Mouse (Mus musculus): ENCODE measurements at regions not wholly inside any gene's neighbourhood (a gene's known extent, or its start where the extent isn't known, plus 50 kb on each side); places are given as distances from the start of the nearest gene placed in this dataset.

- Histone ChIP-seq H3K4me3 (ENCODE audit: low read depth, low read length) (no peak overlapping the region), H3K4me1 (ENCODE audit: control insufficient read depth, insufficient read depth, low read length) (no peaks in the 10 kb centered on the region), H3K36me3 (ENCODE audit: control insufficient read depth, insufficient read depth, low read length) (no peaks in the 10 kb centered on the region), H3K27me3 (replicated peaks; ENCODE audit: control insufficient read depth, insufficient read depth, low read length) (no peaks in the 10 kb centered on the region), H3K27ac (replicated peaks; ENCODE audit: low read depth, low read length) (no peak overlapping the region), H3K4me2 (ENCODE audit: low read depth, low read length) (no peak overlapping the region), H3K9me3 (ENCODE audit: control insufficient read depth, low read length) (no peaks in the 10 kb centered on the region), H3K9ac (ENCODE audit: low read depth, low read length) (no peak overlapping the region)
- no peak for ATAC-seq (ENCODE audit: low read depth)
- DNase-seq (ENCODE audit: low spot score): no peak
- 83% methylated on average over 8 of the region's 8 CpGs for WGBS
Measured at GRCm38 (mm10) chr5:90164434-90164833, 59.4 kb downstream of the Cox18 start.

- no peak for ATAC-seq (ENCODE audit: low read depth)
- H3K4me3 ChIP-seq (ENCODE audit: low read depth, low read length): no peak overlapping the region
- 65% methylated on average over 18 of the region's 18 CpGs for WGBS
- no peaks in the 10 kb centered on the region for H3K4me1 ChIP-seq (ENCODE audit: control insufficient read depth, insufficient read depth, low read length)
- no peaks in the 10 kb centered on the region for H3K36me3 ChIP-seq (ENCODE audit: control insufficient read depth, insufficient read depth, low read length)
- no peak for DNase-seq (ENCODE audit: low spot score)
- no peak overlapping the region for H3K4me2 ChIP-seq (ENCODE audit: low read depth, low read length)
- H3K9me3 ChIP-seq (ENCODE audit: control insufficient read depth, low read length): no peaks in the 10 kb centered on the region
- no peak overlapping the region for H3K9ac ChIP-seq (ENCODE audit: low read depth, low read length)
- no peaks in the 10 kb centered on the region for H3K27me3 ChIP-seq (replicated peaks; ENCODE audit: control insufficient read depth, insufficient read depth, low read length)
- H3K27ac ChIP-seq (replicated peaks; ENCODE audit: low read depth, low read length): no peak overlapping the region
Measured at GRCm38 (mm10) chr5:90163033-90163859, 60.6 kb downstream of the Cox18 start.

GRCm38 (mm10) chr5:90160281-90160680, 63.5 kb downstream of the Cox18 start:
- no peak overlapping the region for H3K4me2 ChIP-seq (ENCODE audit: low read depth, low read length)
- ATAC-seq (ENCODE audit: low read depth): no peak
- WGBS: 69% methylated on average over 4 of the region's 4 CpGs
- DNase-seq (ENCODE audit: low spot score): no peak
- no peak overlapping the region for H3K4me3 ChIP-seq (ENCODE audit: low read depth, low read length)
- no peaks in the 10 kb centered on the region for H3K4me1 ChIP-seq (ENCODE audit: control insufficient read depth, insufficient read depth, low read length)
- no peaks in the 10 kb centered on the region for H3K9me3 ChIP-seq (ENCODE audit: control insufficient read depth, low read length)
- H3K27ac ChIP-seq (replicated peaks; ENCODE audit: low read depth, low read length): no peak overlapping the region
- no peaks in the 10 kb centered on the region for H3K27me3 ChIP-seq (replicated peaks; ENCODE audit: control insufficient read depth, insufficient read depth, low read length)
- H3K36me3 ChIP-seq (ENCODE audit: control insufficient read depth, insufficient read depth, low read length): no peaks in the 10 kb centered on the region
- no peak overlapping the region for H3K9ac ChIP-seq (ENCODE audit: low read depth, low read length)

GRCm38 (mm10) chr5:90156522-90156921, 67.3 kb downstream of the Cox18 start:
- H3K4me3 ChIP-seq (ENCODE audit: low read depth, low read length): no peak overlapping the region
- H3K4me2 ChIP-seq (ENCODE audit: low read depth, low read length): no peak overlapping the region
- H3K36me3 ChIP-seq (ENCODE audit: control insufficient read depth, insufficient read depth, low read length): no peaks in the 10 kb centered on the region
- ATAC-seq (ENCODE audit: low read depth) (no peak), DNase-seq (ENCODE audit: low spot score) (no peak)
- no peaks in the 10 kb centered on the region for H3K4me1 ChIP-seq (ENCODE audit: control insufficient read depth, insufficient read depth, low read length)
- WGBS: 91% methylated on average over 4 of the region's 4 CpGs
- H3K9ac ChIP-seq (ENCODE audit: low read depth, low read length): no peak overlapping the region
- H3K27me3 ChIP-seq (replicated peaks; ENCODE audit: control insufficient read depth, insufficient read depth, low read length): no peaks in the 10 kb centered on the region
- no peak overlapping the region for H3K27ac ChIP-seq (replicated peaks; ENCODE audit: low read depth, low read length)
- no peaks in the 10 kb centered on the region for H3K9me3 ChIP-seq (ENCODE audit: control insufficient read depth, low read length)

- no peaks in the 10 kb centered on the region for H3K36me3 ChIP-seq (ENCODE audit: control insufficient read depth, insufficient read depth, low read length)
- no peak overlapping the region for H3K27ac ChIP-seq (replicated peaks; ENCODE audit: low read depth, low read length)
- no peak overlapping the region for H3K9ac ChIP-seq (ENCODE audit: low read depth, low read length)
- ATAC-seq (ENCODE audit: low read depth): no peak
- no peaks in the 10 kb centered on the region for H3K27me3 ChIP-seq (replicated peaks; ENCODE audit: control insufficient read depth, insufficient read depth, low read length)
- no peaks in the 10 kb centered on the region for H3K9me3 ChIP-seq (ENCODE audit: control insufficient read depth, low read length)
- no peak overlapping the region for H3K4me3 ChIP-seq (ENCODE audit: low read depth, low read length)
- H3K4me1 ChIP-seq (ENCODE audit: control insufficient read depth, insufficient read depth, low read length): no peaks in the 10 kb centered on the region
- peak; percentile 38 for DNase-seq (ENCODE audit: low spot score)
- 72% methylated on average over 22 of the region's 22 CpGs for WGBS
- no peak overlapping the region for H3K4me2 ChIP-seq (ENCODE audit: low read depth, low read length)
Measured at GRCm38 (mm10) chr5:90149611-90150532, 73.9 kb downstream of the Cox18 start.

GRCm38 (mm10) chr5:90135971-90136370, 87.8 kb downstream of the Cox18 start:
- no peak for ATAC-seq (ENCODE audit: low read depth)
- Histone ChIP-seq H3K4me1 (ENCODE audit: control insufficient read depth, insufficient read depth, low read length) (no peaks in the 10 kb centered on the region), H3K36me3 (ENCODE audit: control insufficient read depth, insufficient read depth, low read length) (no peaks in the 10 kb centered on the region), H3K27me3 (replicated peaks; ENCODE audit: control insufficient read depth, insufficient read depth, low read length) (no peaks in the 10 kb centered on the region), H3K27ac (replicated peaks; ENCODE audit: low read depth, low read length) (no peak overlapping the region), H3K4me3 (ENCODE audit: low read depth, low read length) (no peak overlapping the region), H3K9ac (ENCODE audit: low read depth, low read length) (no peak overlapping the region), H3K4me2 (ENCODE audit: low read depth, low read length) (no peak overlapping the region), H3K9me3 (ENCODE audit: control insufficient read depth, low read length) (no peaks in the 10 kb centered on the region)
- no peak for DNase-seq (ENCODE audit: low spot score)
- WGBS: 66% methylated on average over 7 of the region's 7 CpGs

GRCm38 (mm10) chr5:90107036-90107435, 116.8 kb downstream of the Cox18 start:
- WGBS: 91% methylated on average over 1 of the region's 1 CpGs
- Histone ChIP-seq H3K4me2 (ENCODE audit: low read depth, low read length) (no peak overlapping the region), H3K36me3 (ENCODE audit: control insufficient read depth, insufficient read depth, low read length) (no peaks in the 10 kb centered on the region), H3K4me3 (ENCODE audit: low read depth, low read length) (no peak overlapping the region), H3K27me3 (replicated peaks; ENCODE audit: control insufficient read depth, insufficient read depth, low read length) (no peaks in the 10 kb centered on the region), H3K9me3 (ENCODE audit: control insufficient read depth, low read length) (no peaks in the 10 kb centered on the region), H3K27ac (replicated peaks; ENCODE audit: low read depth, low read length) (no peak overlapping the region), H3K4me1 (ENCODE audit: control insufficient read depth, insufficient read depth, low read length) (no peaks in the 10 kb centered on the region), H3K9ac (ENCODE audit: low read depth, low read length) (no peak overlapping the region)
- ATAC-seq (ENCODE audit: low read depth): no peak
- DNase-seq (ENCODE audit: low spot score): no peak

GRCm38 (mm10) chr5:90104672-90105071, 119.1 kb downstream of the Cox18 start:
- Histone ChIP-seq H3K27ac (replicated peaks; ENCODE audit: low read depth, low read length) (no peak overlapping the region), H3K9ac (ENCODE audit: low read depth, low read length) (no peak overlapping the region), H3K4me1 (ENCODE audit: control insufficient read depth, insufficient read depth, low read length) (no peaks in the 10 kb centered on the region), H3K4me2 (ENCODE audit: low read depth, low read length) (no peak overlapping the region), H3K9me3 (ENCODE audit: control insufficient read depth, low read length) (no peaks in the 10 kb centered on the region), H3K4me3 (ENCODE audit: low read depth, low read length) (no peak overlapping the region), H3K27me3 (replicated peaks; ENCODE audit: control insufficient read depth, insufficient read depth, low read length) (no peaks in the 10 kb centered on the region), H3K36me3 (ENCODE audit: control insufficient read depth, insufficient read depth, low read length) (no peaks in the 10 kb centered on the region)
- DNase-seq (ENCODE audit: low spot score) (peak; percentile 9), ATAC-seq (ENCODE audit: low read depth) (no peak)
- 63% methylated on average over 7 of the region's 7 CpGs for WGBS

All from embryonic facial prominence, embryonic 14.5 days (tissue).